In the genomic region with DNA sequence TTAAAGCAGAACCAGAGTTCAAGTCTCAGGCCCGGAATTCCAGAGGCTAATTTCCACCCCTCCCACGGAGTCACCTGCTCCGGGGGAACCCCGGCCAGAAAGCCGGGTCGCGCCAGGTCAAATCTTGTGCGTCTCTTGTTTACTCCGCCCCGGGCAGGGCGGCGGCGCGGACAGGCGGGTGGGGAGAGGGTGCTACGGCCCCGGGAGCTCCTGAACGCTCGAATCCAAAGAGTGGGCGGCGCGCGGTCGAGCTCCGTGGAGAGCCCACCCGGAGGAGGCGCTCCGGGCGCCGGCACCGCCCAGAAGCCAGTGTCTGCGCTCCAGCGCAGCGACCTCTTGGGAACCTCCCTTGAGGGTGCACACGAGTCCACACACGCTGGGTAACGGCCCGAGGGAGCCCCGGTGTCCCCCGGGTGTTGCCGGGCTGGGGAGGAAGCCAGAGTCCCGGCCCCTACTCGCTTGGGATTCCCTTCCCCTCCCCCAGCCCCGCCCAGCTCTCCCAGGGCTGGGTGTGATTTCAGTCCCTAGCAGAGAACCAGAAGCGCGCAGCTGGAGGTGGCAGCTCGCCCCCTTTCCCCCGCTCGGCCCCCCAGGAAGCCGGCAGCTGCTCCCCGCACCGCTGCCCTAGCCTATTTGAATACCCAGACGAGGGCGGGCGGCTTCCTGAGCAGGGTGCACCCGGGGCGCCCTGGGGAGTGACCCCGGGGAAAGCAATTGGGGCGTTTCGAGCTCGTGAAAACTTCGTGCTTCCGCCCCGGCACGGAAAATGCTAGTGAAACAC, we compare ENCODE assay signal across 8 mouse cellular contexts. TPM values are rescaled to one million over a fixed set of nuclear protein-coding genes. Genes with fewer than 3 reads are reported as not detected.
DNase-seq lines count a peak whose midpoint lies in the region; ATAC-seq and TF ChIP-seq lines count a peak whose summit lies in the region.

No protein-coding gene starts in this region.

- peaks cover 11% of the 10 kb centered on the region for H3K4me1 ChIP-seq in E14TG2a.4 (replicated peaks; ENCODE audit: low read depth, low read length)
- no peaks in the 10 kb centered on the region for H3K4me1 ChIP-seq in forebrain, postnatal 0 days (ENCODE audit: insufficient read depth)
- peaks cover 3% of the 10 kb centered on the region; the same call in 1 of the 2 replicates for H3K4me1 ChIP-seq in lung, embryonic 15.5 days

- peak; percentile 12 for ATAC-seq in forebrain, postnatal 0 days
- peak; percentile 53 for ATAC-seq in lung, embryonic 15.5 days (ENCODE audit: borderline replicate concordance, extremely low read depth, low FRiP score, low TSS enrichment)
- peak; percentile 60 for ATAC-seq in neutrophil, adult 5-6 weeks (ENCODE audit: extremely low read depth, insufficient number of reproducible peaks, low FRiP score, poor library complexity, severe bottlenecking)

- H3K9ac ChIP-seq in forebrain, postnatal 0 days = peak overlapping the region; percentile 97
- peak overlapping the region; percentile 87 for H3K9ac ChIP-seq in lung, embryonic 15.5 days

- DNase-seq in cerebellum, adult 11 months = peak; percentile 68
- DNase-seq in forebrain, postnatal 0 days = peak; percentile 71
- DNase-seq in heart, postnatal 4 days = peak; percentile 93
- DNase-seq in layer of hippocampus, adult 9-11 months = peak; percentile 74
- DNase-seq in testis, postnatal 14 days (ENCODE audit: low spot score) = peak; percentile 85

- H3K27me3 ChIP-seq in E14TG2a.4 (ENCODE audit: insufficient read depth, low read length) = peaks cover 45% of the 10 kb centered on the region
- H3K27me3 ChIP-seq in forebrain, postnatal 0 days (ENCODE audit: insufficient read depth, low read length) = no peaks in the 10 kb centered on the region
- H3K27me3 ChIP-seq in lung, embryonic 15.5 days = 0 out of 2 replicates have a peak, but pooled peaks cover 6% of the 10 kb centered on the region

- under 1% methylated on average over 64 of the region's 65 CpGs for WGBS in forebrain, postnatal 0 days
- WGBS in lung, embryonic 15.5 days = under 1% methylated on average over 64 of the region's 65 CpGs

- no peaks in the 10 kb centered on the region for H3K9me3 ChIP-seq in E14TG2a.4 (ENCODE audit: low read length)
- no peaks in the 10 kb centered on the region for H3K9me3 ChIP-seq in forebrain, postnatal 0 days (ENCODE audit: low read length)
- H3K9me3 ChIP-seq in lung, embryonic 15.5 days = no peaks in the 10 kb centered on the region

- H3K27ac ChIP-seq in forebrain, postnatal 0 days (ENCODE audit: low read depth, low read length) = peak overlapping the region; percentile 98
- H3K27ac ChIP-seq in lung, embryonic 15.5 days = peak overlapping the region; percentile 96

- no peaks in the 10 kb centered on the region for H3K36me3 ChIP-seq in E14TG2a.4 (ENCODE audit: insufficient read depth, low read length)
- no peaks in the 10 kb centered on the region for H3K36me3 ChIP-seq in forebrain, postnatal 0 days (ENCODE audit: insufficient read depth)
- no peaks in the 10 kb centered on the region for H3K36me3 ChIP-seq in lung, embryonic 15.5 days

- peak overlapping the region; percentile 88 for H3K4me3 ChIP-seq in E14TG2a.4 (replicated peaks; ENCODE audit: low read length)
- H3K4me3 ChIP-seq in forebrain, postnatal 0 days (ENCODE audit: low read depth, low read length) = peak overlapping the region; percentile 90
- peak overlapping the region; percentile 82 for H3K4me3 ChIP-seq in lung, embryonic 15.5 days

- TF ChIP-seq CTCF in E14TG2a.4 (conservative IDR thresholded peaks at IDR 0.05; ENCODE audit: low read length) = no peak
- peak; percentile 40 for TF ChIP-seq CTCF in forebrain, postnatal 0 days (IDR thresholded peaks at IDR 0.05; ENCODE audit: low read depth)

- H3K4me2 ChIP-seq in forebrain, postnatal 0 days (ENCODE audit: low read depth) = peak overlapping the region; percentile 99
- peak overlapping the region; percentile 98 for H3K4me2 ChIP-seq in lung, embryonic 15.5 days

RNA-seq across cellular contexts. Expression of a gene that starts 1.2 kb away (rescaled TPM):
- 55.4 and 66.6 TPM in 2 replicates for total RNA-seq in forebrain, postnatal 0 days (2014; rRNA removed)
- 17.8 and 22.9 TPM in 2 replicates for polyA plus RNA-seq in forebrain, postnatal 0 days (2015; fragmentation: Nextera tagmentation; extraction: Ambion mirVana)
- total RNA-seq in heart, postnatal 4 days (2021) = 10 to 100 TPM; 28.9 to 30.1 TPM
- 5.1 and 6.0 TPM in 2 replicates for polyA plus RNA-seq in lung, embryonic 15.5 days (2015; fragmentation: Nextera tagmentation; extraction: Ambion mirVana)
- total RNA-seq in neutrophil, adult 5-6 weeks (2017) = 39.5 and 50.3 TPM in 2 replicates

Comparison
In these comparisons a context has a peak if more than half of its experiments do, and no peak if none do; other contexts are left out.
1. Peak in every context shown above with its lines: DNase-seq, ATAC-seq, H3K4me3 ChIP-seq and H3K27ac ChIP-seq.